Mouse (Mus musculus) embryonic facial prominence, embryonic 14.5 days (tissue): ENCODE measurements around the gene Ufc1. TPM values are rescaled to one million over a fixed set of nuclear protein-coding genes. Genes with fewer than 3 reads are reported as not detected.
A peak's percentile ranks its signal among the peaks of the same experiment; 100 is the strongest.

Experiments
- ATAC-seq: fragments of 200-750 bp; cut with Nextera tagmentation; 2 replicates; pipeline ENCODE4 v1.8.0; 2017; ENCODE audit warnings: low read depth, moderate number of reproducible peaks, moderate TSS enrichment
- DNase-seq: peaks from one replicate; pipeline ENCODE4 v3.0.0-alpha.2; 2015; ENCODE audit warnings: low spot score
- H3K27ac ChIP-seq: fragments of 300-500 bp; sonication (generic); replicated peaks from 2 replicates; pipeline ENCODE4 v1.5.1; 2014; ENCODE audit warnings: low read depth, mild to moderate bottlenecking, low read length, moderate library complexity
- H3K27me3 ChIP-seq: fragments of 300-500 bp; sonication (generic); replicated peaks from 2 replicates; pipeline ENCODE4 v1.6.1; 2014; ENCODE audit warnings: low read length; ENCODE audit not compliant: control insufficient read depth, insufficient read depth
- H3K36me3 ChIP-seq: fragments of 300-500 bp; sonication (generic); 2 replicates; pipeline ENCODE4 v1.6.1; 2014; ENCODE audit warnings: low read length, mixed read lengths; ENCODE audit not compliant: control insufficient read depth, insufficient read depth
- H3K4me1 ChIP-seq: fragments of 300-500 bp; sonication (generic); 2 replicates; pipeline ENCODE4 v1.6.1; 2014; ENCODE audit warnings: antibody characterized with exemption, low read length; ENCODE audit not compliant: control insufficient read depth, insufficient read depth
- H3K4me2 ChIP-seq: fragments of 300-500 bp; sonication (generic); 2 replicates; pipeline ENCODE4 v1.6.1; 2014; ENCODE audit warnings: low read depth, mild to moderate bottlenecking, low read length, moderate library complexity, mixed read lengths
- H3K4me3 ChIP-seq: fragments of 300-500 bp; sonication (generic); 2 replicates; pipeline ENCODE4 v1.5.1; 2014; ENCODE audit warnings: low read depth, mild to moderate bottlenecking, low read length
- H3K9ac ChIP-seq: fragments of 300-500 bp; sonication (generic); 2 replicates; pipeline ENCODE4 v1.6.1; 2014; ENCODE audit warnings: low read depth, mild to moderate bottlenecking, low read length, moderate library complexity, mixed read lengths
- H3K9me3 ChIP-seq: fragments of 300-500 bp; sonication (generic); 2 replicates; pipeline ENCODE4 v1.6.1; 2016; ENCODE audit warnings: low read length; ENCODE audit not compliant: control insufficient read depth
- WGBS: fragments of 180-500 bp; shearing (Covaris S2); extraction: QIAGEN DNeasy Blood & Tissue Kit; methylation state at CpG from one replicate; pipeline ENCODE4 v1.1.7; 2014; 5-methylcytosine and 5-hydroxymethylcytosine counted together
- polyA plus RNA-seq: library from polyadenylated mRNA; unstranded; fragments of >200 nt; fragmentation: Nextera tagmentation; extraction: Ambion mirVana; gene quantifications from 2 replicates; pipeline ENCODE4 v1.2.1, GENCODE M21; 2014

Ufc1 gene
- polyA plus RNA-seq, 1 experiment from 2014 or later: 110 TPM

GRCm38 (mm10) chr1:171269848-171270572, 24.8 kb downstream of the Ufc1 start, which contains the start of gene B4galt3:
Gene B4galt3 (plus strand): TSS chr1:171270328.
- H3K36me3 ChIP-seq: peaks cover 29% of the 10 kb centered on the region
- peak within 1 kb of the TSS; percentile 76 for H3K27ac ChIP-seq
- H3K4me3 ChIP-seq: peak within 1 kb of the TSS; percentile 75
- ATAC-seq: peak; percentile 94
- peak within 1 kb of the TSS; percentile 83 for H3K9ac ChIP-seq
- peak within 1 kb of the TSS; percentile 81 for H3K4me2 ChIP-seq
- peaks cover 12% of the 10 kb centered on the region; the same call in 1 of the 2 replicates for H3K4me1 ChIP-seq
- WGBS: 3% methylated on average over 34 of the region's 36 CpGs
- no peaks in the 10 kb centered on the region for H3K27me3 ChIP-seq
- DNase-seq: peak; percentile 94
- no peaks in the 10 kb centered on the region for H3K9me3 ChIP-seq

- WGBS: 63% methylated on average over 1 of the region's 1 CpGs
These were observed 26.5 kb downstream of the Ufc1 start for GRCm38 (mm10) chr1:171268341-171268740.

GRCm38 (mm10) chr1:171265971-171266744, 28.7 kb downstream of the Ufc1 start:
- Histone ChIP-seq H3K9me3 (no peaks in the 10 kb centered on the region), H3K4me1 (peaks cover 23% of the 10 kb centered on the region), H3K36me3 (no peaks in the 10 kb centered on the region), H3K27ac (no peak overlapping the region), H3K27me3 (no peaks in the 10 kb centered on the region), H3K4me3 (no peak overlapping the region), H3K9ac (no peak overlapping the region), H3K4me2 (no peak overlapping the region)
- DNase-seq (no peak), ATAC-seq (no peak)
- 52% methylated on average over 4 of the region's 4 CpGs for WGBS

More at GRCm38 (mm10) chr1:171268341-171268740, 26.5 kb downstream of the Ufc1 start:
- ATAC-seq (no peak), DNase-seq (no peak)
- H3K9me3 ChIP-seq: no peaks in the 10 kb centered on the region
- no peak overlapping the region for H3K27ac ChIP-seq
- H3K4me2 ChIP-seq: no peak overlapping the region
- H3K27me3 ChIP-seq: no peaks in the 10 kb centered on the region
- peaks cover 17% of the 10 kb centered on the region for H3K4me1 ChIP-seq
- H3K9ac ChIP-seq: no peak overlapping the region
- H3K4me3 ChIP-seq: no peak overlapping the region
- H3K36me3 ChIP-seq: peaks cover 12% of the 10 kb centered on the region

GRCm38 (mm10) chr1:171263666-171264461, 31.0 kb downstream of the Ufc1 start:
- Histone ChIP-seq H3K27me3 (no peaks in the 10 kb centered on the region), H3K27ac (peak overlapping the region; percentile 87), H3K4me1 (peaks cover 16% of the 10 kb centered on the region), H3K4me3 (no peak overlapping the region), H3K36me3 (peaks cover 15% of the 10 kb centered on the region; the same call in 1 of the 2 replicates), H3K4me2 (peak overlapping the region; percentile 49), H3K9ac (no peak overlapping the region), H3K9me3 (no peaks in the 10 kb centered on the region)
- DNase-seq (peak; percentile 63), ATAC-seq (no peak)
- 70% methylated on average over 3 of the region's 3 CpGs for WGBS

DNA sequence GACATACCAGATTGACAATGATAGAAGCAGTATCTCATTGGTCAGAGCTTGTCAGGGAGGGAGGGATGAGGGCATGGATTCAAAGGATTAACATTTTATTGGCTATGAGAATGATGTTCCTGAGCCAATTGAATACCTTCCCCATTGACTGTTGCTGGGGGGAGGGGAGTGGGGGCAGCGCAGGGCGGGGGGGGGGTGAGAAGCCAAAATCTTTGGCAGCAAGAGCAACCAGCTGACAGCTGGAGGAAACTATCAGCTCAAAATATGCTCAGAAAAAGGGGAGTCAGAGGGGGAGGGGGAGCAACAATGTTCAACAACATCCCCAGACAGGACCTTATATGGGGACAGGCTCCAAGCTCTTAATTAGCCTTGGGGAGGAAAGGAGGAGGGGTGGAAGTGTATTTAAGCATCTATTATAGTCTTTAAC, 31.6 kb downstream of the Ufc1 start:
- Histone ChIP-seq H3K9ac (no peak overlapping the region), H3K9me3 (no peaks in the 10 kb centered on the region), H3K36me3 (peaks cover 20% of the 10 kb centered on the region), H3K27ac (peak overlapping the region; percentile 87), H3K4me1 (peaks cover 16% of the 10 kb centered on the region), H3K4me3 (peak overlapping the region; percentile 17; the same call in 1 of the 2 replicates), H3K27me3 (no peaks in the 10 kb centered on the region), H3K4me2 (peak overlapping the region; percentile 49)
- ATAC-seq (peak; percentile 92), DNase-seq (peak; percentile 95)
- WGBS: 0% methylated on average over 2 of the region's 2 CpGs

GRCm38 (mm10) chr1:171262594-171263130, 32.2 kb downstream of the Ufc1 start:
- 3% methylated on average over 8 of the region's 8 CpGs for WGBS

GRCm38 (mm10) chr1:171260316-171260715, 34.5 kb downstream of the Ufc1 start:
- Histone ChIP-seq H3K4me3 (no peak overlapping the region), H3K4me2 (no peak overlapping the region)

More at GRCm38 (mm10) chr1:171262594-171263130, 32.2 kb downstream of the Ufc1 start:
- DNase-seq (peak; percentile 96), ATAC-seq (peak; percentile 87)
- peak overlapping the region; percentile 87 for H3K27ac ChIP-seq
- no peaks in the 10 kb centered on the region for H3K27me3 ChIP-seq
- H3K9ac ChIP-seq: peak overlapping the region; percentile 14
- H3K36me3 ChIP-seq: peaks cover 25% of the 10 kb centered on the region
- H3K4me2 ChIP-seq: peak overlapping the region; percentile 49
- no peaks in the 10 kb centered on the region for H3K9me3 ChIP-seq
- H3K4me3 ChIP-seq: peak overlapping the region; percentile 17
- peaks cover 16% of the 10 kb centered on the region for H3K4me1 ChIP-seq

DNA sequence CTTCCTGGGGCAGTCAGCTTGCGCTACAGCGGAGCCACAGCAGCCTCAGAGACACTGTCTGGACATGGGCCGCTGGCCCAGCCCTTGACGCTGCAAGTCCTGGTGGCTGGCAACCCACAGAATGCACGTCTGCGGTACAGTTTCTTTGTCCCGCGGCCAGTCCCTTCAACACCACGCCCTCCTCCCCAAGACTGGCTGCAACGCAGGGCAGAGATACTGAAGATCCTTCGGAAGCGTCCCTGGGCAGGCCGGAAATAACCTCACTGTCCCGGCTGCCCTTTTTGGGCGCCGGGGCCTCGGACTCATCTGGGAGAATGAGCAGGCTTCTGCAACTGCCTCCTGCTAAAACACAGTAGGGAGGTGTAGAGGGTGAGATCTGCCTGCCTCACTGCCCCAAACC, 35.9 kb downstream of the Ufc1 start:
- H3K27me3 ChIP-seq: no peaks in the 10 kb centered on the region
- DNase-seq (no peak), ATAC-seq (no peak)
- peaks cover 54% of the 10 kb centered on the region for H3K36me3 ChIP-seq
- H3K4me1 ChIP-seq: peaks cover 16% of the 10 kb centered on the region
- 82% methylated on average over 17 of the region's 17 CpGs for WGBS
- no peak overlapping the region for H3K27ac ChIP-seq
- H3K4me3 ChIP-seq: no peak overlapping the region
- H3K4me2 ChIP-seq: no peak overlapping the region
- no peak overlapping the region for H3K9ac ChIP-seq
- H3K9me3 ChIP-seq: no peaks in the 10 kb centered on the region

More at GRCm38 (mm10) chr1:171260316-171260715, 34.5 kb downstream of the Ufc1 start:
- Histone ChIP-seq H3K9ac (no peak overlapping the region), H3K4me1 (peaks cover 16% of the 10 kb centered on the region), H3K27ac (no peak overlapping the region), H3K9me3 (no peaks in the 10 kb centered on the region), H3K36me3 (peaks cover 43% of the 10 kb centered on the region), H3K27me3 (no peaks in the 10 kb centered on the region)
- no peak for DNase-seq
- WGBS: 76% methylated on average over 3 of the region's 3 CpGs
- ATAC-seq: no peak
